Mouse (Mus musculus) cerebellum, adult 9-11 months (tissue): Measurements from ENCODE around the gene Doxl2.
"Not testable (repeated sequence)": the region's sequence is repeated elsewhere in the genome, so short reads cannot be mapped to it uniquely, and the experiment has no call there.

Source experiments
- DNase-seq: peaks from one replicate; pipeline ENCODE4 v3.0.0; 2022

Gene Doxl2

DNA sequence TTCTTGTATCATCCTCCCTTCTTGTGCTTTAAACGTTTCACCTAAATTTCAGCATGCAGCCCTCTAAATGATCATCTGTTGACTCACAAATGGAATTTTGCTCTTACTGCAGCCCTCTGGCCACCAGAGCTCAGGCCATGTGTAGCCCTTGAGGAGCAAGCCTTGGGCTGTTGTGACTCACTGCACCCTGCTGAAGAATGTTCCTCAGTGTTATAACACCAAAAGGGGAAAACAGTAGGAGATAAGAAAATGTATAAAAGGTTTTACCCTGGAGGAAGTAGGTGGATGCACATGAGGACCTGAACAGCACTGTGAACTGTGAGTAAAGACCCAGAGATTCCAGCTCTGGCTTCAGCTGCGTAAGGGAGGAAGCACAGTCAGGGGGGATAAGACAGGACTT lies at the start of gene Doxl2:
Gene Doxl2 (plus strand): TSS at position 301 of the 400 bp plus-strand sequence.
- no peak for DNase-seq

DNA sequence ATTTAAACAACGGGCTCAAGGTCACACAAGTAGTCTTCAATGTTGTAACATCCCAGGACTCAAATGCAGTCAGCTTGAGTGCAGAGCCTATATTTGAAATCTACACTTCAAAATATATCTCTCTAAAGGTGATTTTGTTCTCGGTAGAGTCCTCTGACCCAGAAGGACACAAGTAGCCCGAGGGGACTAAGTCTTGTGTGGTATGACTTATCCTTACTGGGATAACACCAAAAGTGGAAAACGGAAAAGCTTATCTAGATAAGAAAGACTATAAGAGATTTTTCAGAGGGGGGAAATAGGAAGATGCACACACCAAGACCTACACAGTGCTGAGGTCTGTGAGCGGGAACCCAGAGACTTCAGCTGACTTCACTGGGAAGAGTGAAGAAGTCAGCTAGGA lies 45.2 kb upstream of the Doxl2 start, which contains the start of gene 1600015I10Rik:
Gene 1600015I10Rik (plus strand): TSS at position 301 of the 400 bp plus-strand sequence.
- DNase-seq: no peak

DNA sequence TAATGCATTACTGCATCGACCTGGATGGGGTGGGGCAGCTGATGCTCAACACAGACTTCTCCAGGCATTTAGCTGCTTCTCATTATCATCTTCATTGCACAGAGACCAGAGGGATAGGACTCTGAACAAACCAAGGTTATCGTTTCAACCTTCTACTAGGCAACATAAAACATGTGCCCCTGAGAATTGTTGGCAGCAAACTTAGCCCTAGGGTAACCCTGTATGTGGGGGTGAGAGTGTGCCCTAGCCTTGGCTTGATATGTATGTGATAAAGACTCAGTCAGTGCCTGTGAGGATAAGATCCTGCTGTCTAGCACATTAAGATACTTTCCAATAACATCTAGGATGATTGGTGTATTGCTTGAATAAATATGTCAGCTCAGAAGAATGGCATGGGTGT lies 25.2 kb upstream of the Doxl2 start:
- DNase-seq: no peak

DNA sequence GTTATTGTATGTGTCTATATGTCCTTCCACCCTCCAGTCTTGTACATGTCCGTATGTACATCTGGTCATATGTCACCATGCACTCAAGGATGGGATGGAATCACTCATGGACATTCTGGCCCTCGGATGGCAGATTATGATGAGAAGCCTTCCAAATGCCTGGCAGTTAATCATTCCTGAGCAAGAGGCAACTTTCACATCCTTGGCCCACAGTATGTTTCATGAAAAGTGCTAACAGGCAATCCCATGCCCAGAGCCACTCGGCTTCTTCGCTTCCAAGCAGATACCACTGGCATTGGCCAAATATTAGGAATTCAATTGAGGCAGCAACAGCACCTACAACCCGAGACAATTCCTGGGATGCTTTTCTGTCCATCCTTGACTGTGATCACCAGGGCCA lies 24.1 kb upstream of the Doxl2 start:
- no peak for DNase-seq

DNA sequence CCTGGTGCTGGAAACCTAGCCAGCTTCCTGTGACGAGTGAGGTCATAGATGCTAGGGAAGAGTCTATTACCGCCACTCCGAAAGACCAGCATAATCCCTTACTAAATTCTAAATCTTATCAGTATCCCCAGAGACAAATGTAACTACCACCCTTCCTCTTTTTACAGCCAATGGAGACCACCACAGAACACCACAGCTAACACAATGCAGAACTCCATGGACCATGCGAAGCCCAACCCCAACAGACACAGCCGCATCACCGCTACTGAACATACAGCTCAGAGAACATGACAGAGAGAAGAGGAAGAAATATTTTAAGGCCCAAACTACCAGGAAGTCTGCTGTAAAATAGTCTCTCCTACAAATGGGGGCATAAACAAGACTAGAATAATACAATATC lies 23.1 kb upstream of the Doxl2 start:
- no peak for DNase-seq

DNA sequence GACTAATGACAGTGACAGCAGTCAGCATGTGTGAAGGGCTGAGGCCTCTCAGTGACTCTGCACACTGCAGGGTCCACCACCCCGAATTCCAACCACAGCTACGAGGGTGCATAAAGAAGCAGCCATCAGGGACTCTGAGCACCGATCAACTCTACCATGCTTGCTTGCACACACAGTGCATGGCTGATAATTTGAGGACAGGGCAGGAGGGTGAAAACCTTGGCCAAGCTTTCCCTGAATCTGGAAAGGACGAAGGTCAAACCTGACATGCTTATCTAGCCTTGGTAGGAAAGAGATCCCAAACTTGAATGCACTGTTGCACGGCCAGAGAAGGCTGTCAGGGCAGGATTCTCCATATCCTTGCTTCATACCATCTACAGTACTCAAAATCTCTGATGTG lies 21.5 kb upstream of the Doxl2 start:
- DNase-seq: no peak

DNA sequence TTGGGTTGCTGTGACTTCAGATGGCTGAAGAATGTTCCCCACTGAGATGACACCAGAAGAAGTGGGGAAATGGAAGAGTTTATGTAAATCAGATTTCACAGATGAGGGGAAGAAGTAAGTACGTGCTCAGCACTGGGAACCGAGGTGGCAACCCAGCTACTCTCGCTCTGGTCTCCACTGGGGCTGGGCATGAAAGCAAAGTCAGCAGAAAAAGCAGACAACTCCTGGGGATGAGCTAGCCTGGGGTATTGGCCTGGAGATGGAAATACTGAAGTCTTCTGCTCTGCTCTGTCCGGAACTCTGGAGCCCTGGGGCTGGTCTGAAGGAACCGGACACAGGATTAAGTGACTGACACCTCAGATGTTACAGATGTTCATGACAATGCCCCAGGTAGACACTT lies 20.6 kb upstream of the Doxl2 start:
- DNase-seq: no peak

DNA sequence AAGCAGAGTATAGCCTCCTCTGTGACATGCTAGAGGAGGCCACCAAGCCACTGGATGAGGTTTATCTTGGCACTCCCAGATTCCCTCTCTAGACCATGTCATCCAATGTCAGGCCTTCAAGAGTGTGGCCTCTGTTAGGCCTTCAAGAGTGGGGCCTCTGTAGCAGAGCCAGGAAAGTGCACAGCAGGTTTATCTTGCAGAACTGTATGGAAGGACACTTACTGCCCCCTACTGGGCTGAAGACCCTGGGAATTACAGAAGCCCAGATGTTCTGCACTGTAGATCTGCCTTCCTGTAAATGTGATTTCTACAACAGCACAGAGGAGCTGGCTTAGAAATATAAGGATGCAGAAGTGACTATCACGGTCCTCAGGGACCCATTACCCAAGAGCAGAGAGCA lies 19.8 kb upstream of the Doxl2 start:
- no peak for DNase-seq

DNA sequence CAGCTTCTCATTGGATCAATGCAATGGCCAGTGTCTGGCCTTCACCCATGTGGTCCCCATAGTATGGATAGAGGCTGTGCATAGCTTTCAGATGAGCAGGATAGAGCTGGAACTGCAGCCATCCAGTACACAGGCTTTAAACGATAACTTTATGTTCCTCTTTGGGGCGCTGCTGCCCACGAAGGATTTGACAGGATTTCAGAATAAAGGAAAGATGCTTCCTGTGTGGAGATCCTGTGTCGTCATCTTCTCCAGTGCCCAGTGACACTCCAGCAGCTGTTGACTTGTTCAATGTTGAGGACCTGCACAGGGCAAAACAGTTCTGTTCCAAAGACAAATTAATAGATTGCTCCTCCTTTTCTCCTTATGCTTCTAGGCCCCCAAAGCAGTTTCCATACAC lies 18.0 kb upstream of the Doxl2 start:
- DNase-seq: no peak

DNA sequence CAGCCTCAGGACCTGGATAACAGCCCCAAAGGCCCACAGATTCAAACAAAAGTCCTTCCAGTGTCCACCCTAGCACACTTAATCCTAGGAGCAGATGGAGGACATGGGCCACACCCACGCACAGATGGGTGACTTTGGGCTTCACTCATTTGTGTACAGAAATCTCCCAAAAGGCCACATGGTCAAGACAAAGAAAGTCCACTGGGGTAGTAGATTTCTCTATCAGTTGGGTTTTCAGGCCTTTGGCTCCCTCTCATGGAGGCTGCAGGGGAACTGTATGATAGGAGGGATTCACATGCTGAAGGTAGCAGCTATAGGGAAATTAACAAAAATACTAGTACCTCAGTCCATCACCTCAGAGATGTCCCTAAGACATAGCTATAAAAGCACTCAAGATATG lies 16.7 kb upstream of the Doxl2 start:
- no peak for DNase-seq

DNA sequence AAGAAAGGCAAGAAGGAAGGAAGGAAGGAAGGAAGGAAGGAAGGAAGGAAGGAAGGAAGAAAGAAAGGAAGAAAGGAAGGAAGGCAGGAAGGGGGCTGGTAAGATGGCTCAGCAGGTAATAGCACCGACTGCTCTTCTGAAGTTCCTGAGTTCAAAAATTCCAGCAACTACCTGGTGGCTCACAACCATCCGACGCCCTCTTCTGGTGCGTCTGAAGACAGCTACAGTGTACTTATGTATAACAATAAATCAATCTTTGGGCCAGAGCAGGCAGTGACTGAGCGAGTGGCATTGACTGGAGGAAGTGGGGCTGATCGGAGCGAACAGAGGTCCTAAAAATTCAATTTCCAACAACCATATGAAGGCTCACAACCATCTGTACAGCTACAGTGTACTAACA lies 15.6 kb upstream of the Doxl2 start:
- DNase-seq: not testable (repeated sequence)

DNA sequence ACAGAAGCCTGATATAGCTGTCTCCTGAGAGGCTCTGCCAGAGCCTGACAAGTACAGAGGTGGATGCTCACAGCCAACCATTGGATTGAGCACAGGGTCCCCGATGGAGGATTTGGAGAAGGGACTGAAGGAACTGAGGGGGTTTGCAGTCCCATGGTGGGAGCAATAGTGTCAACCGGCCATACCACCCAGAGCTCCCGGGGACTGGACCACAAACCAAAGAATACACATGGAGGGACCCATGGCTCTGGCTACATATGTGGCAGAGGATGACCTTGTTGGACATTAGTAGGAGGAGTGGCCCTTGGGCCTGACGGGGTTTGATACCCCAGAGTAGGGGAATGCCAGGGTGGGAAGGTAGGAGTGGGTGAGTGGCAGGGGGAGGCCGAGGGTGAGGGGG lies 8.1 kb upstream of the Doxl2 start:
- not testable (repeated sequence) for DNase-seq

DNA sequence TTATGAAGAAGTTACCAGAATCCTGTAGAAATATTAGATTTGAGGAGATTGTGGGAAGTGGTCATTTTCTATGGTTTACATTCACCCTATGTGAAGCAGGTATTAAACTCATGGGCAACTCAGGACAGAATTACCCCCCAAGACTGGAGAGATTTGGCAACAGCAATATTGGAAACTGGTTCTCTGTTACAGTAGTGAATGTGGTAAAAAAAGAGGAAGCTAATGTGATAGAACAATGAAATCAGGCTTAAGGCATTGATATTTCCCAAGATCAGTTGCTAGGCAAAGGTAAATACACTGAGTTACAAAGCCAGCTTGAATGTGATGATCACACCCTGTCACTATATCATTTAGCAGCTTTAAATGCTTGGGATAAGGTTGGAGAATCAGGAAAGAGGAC lies 6.9 kb upstream of the Doxl2 start:
- no peak for DNase-seq

DNA sequence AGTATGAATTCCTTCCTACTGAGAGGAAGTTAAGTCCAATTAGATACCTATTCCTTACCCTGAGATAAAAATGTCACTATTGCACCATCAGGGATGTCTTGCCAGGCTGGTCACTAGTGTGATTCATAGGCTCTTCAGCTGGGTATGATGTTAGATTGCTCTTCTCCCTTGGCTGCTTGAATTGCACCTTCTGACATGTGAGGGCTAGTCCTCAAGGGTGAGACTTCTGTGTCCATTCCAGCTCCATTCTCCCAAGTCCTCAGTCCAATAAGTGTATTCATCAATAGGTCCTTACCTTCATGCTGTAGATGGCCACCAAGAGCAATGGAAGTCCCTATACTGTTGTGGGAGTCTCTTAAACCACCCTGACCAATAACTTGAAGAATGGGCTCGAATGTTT lies 4.9 kb downstream of the Doxl2 start:
- DNase-seq: no peak

DNA sequence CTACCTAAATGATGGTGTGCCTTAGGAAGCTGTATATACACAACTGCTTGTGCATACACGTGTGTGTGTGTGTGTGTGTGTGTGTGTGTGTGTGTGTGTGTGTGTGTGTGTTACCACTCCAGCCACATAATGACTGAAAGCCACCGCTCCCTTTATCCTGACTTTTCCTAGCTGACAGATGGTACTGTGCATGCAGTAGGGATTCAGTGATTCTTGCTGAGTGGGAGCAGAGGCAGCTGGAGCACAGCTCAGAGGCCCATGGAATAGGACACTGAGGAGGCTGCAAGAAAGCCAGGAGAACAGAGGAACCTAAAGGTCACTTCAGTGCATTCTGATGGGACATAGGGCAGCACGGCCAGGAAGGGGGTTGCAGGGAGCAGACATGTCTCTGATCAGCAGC lies 7.5 kb downstream of the Doxl2 start:
- DNase-seq: no peak

DNA sequence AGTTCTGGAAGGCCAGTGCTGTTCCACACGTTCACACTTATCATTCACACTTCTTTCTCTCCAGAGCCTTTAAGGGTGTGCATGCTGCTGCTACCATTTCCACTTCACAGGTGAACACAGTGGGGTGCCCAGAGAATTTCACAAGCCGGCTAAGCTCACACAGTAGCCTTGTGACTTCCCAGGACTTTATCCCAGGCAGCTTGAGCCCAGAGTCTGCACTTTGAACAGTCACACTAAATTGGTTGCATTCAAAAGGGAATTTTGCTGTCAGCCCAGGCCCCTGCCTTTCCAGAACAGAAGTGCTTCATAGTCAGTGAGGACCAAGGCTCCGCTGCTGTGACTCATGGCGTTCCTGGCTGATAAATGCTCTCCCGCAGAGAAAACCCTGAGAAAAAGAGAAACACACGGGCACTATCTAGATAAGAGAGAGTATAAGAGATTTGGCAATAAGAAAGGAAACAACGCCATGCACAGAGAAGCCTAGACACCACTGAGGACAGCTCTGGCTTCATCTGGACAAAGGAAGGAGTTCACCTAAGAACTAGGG lies 11.8 kb downstream of the Doxl2 start, which contains the start of gene Svs1:
Gene Svs1 (plus strand): TSS at position 418 of the 547 bp plus-strand sequence.
- no peak for DNase-seq

DNA sequence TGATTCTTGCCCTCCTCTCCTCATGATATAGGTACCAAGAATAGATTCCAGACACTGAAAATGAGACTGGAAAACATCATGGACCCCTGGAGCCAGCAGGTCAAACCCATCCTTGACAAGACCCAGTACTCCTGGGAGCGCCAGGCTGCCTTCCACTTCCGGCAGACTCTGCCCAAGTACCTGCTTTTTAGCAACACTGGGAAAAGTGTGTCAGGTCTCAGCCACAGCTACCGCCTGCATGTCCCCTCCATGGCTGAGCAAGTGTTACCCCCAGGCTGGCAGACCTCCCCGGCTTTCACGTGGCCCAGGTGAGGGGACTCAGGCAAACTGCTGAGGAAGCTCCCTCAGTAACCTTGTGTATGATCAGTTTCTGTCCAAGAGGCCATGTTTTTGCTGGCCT lies 15.2 kb downstream of the Doxl2 start:
- DNase-seq: no peak

DNA sequence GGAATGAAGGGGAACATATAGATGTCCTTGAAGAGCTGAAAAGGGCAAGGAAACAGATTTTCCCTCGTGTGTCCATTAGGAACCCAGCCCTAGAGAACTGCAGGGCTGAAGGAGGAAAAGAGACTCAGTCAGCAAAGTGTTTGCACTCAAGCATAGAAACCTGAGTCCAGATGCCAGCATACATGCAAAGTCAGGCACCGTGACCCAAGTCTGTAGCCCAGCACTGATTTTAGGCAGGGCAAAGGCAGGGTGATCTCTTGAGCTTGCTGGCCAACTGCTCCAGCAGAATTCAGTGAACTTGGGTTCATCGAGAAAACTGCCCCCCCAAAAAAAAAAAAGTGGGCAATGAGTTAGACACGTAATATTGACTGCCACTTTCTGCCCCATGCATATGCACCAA lies 17.2 kb downstream of the Doxl2 start:
- DNase-seq: no peak

DNA sequence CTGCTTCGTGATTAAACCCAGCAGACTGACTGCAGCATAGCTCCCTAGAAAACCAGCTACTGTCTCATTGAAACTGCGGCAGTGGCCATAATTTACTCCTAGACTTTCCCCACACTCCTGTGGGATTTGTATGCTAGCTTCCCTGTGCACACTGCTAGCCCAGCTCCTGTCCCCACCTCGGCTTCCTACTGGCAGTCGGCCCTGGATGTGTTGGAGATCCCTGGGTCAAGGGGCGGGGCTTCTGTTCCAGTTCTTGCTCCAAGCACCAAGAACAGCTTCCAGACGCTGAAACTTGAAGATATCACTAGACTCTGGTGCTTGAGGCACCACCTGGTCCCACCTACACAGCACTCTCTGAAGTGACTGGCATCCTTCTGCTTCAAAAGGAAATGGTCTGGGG lies 23.4 kb downstream of the Doxl2 start:
- DNase-seq: no peak

DNA sequence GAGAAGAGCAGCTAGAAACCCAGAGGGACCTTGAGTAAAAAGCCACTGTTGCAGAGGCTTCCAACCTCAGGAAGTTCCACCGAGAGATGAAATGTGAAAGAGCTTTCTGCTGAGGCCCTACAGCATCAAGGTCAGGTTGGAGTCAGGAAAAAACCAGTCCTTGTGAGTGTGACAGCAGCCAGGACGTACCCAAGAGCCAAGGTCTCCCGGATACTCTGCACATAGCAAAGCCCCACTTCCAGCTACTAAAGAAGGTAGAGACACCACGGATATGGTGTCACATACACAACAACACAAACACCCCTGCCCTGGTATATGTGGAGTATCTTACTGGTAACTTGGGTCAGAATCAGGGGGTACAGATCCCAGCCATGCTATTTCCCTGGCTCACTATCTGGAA lies 24.0 kb downstream of the Doxl2 start:
- DNase-seq: no peak

DNA sequence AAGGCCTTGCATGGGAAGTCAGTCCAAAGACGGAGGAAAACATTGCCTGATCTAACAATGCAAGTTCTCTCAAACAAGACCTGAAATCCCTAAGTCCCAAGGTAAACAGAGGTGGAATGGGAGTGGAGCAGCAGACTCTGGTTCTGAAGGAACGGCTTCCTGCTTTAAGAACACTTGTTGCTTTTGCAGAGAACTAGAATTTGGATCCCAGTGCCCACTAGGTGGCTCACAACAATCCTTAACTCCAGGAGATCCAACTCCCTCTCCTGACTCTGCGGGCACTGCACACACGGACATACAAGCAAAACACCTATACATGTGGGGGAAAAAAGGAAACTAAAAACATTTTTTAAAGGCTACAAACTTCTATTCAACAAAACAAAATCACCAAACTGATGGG lies 28.6 kb downstream of the Doxl2 start:
- no peak for DNase-seq

DNA sequence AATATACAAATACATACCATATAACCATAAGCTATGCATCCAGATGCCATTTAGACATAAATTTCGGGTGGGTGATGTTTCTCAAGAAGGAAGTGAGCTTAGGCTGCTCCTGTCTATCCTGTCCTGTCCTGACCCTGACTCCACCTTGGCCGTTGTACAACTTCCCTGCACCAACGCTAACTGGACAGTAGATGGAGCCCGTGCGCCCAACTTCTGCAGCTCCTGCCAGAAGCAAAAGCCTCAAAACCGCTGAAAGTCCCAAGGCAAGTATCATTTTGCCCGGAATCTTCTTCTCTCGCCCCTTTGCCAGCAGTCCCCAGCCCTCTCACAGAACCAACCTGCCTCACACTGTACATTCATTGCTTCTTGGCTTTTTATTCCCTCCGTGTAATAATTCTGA lies 33.2 kb downstream of the Doxl2 start:
- DNase-seq: peak; percentile 32

DNA sequence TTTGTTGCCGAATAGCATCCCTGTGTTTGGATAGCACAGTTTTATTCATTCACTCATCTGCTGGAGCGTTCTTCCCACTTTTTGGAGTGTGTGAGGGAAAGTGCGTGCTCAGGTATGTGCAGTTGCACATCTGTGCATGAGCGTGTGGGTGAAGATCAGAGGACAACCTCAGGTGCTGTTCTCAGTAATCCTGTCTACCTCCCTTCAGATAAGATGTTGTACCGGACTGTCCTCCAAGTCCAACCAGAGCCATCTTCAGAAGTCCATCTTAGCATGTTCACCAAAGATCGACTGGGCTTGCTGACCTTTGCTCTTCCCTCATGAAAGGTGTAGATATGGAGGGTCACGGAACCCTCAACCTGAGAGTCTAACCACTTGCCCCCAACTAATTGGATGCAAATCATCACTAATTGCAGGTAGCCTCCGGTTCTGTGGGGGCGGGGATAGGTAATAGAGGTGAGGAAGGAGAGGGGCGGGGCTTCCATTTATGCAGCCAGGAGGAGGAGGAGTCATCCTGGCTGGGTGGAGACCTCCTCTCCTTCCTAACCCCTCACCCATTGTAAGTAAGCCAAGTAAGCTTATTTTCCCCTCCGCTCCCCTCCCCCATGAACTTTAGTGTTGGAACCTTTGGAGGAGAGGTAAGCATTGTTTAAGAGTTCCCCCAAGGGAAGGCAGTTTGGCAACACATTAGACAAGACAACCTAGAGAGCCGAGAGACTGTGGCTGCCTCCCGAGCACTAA lies 33.8 kb downstream of the Doxl2 start:
- no peak for DNase-seq

DNA sequence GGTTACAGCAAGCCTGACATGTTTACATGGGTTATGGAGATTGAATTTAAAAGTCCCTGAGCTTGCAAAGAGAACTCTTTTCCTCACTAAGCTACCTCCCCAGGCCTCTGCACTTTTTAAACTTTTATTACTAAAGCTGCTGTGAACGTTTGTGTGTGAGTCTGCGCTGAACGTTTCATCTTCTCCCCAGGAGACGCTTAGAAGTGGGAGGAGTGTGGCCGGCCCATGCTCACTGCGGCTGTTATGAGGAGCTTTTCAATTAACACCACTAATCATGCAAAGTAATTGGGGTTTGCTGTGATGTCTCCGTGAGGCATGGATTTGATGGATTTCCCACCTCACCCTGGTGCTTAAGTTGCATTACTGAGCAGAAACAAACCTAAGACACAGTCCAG lies 34.4 kb downstream of the Doxl2 start:
- DNase-seq: no peak

DNA sequence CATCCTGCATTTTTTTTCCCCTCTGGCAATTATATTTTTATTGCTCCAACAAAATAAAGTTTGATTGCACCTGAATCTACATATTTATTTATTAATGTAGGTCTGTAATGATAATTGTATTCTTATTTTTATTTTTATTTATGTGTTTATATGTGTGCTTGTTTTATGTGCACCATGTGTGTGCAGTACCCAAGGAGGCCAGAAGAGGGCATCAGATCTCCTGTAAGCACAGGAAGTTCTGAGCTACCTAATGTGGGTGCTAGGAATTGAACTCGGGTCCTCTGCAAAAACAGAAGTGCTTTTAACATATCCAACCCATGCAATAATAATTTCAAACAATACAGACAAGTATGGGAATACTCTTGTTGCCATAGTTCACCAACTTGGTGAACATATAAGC lies 34.9 kb downstream of the Doxl2 start:
- no peak for DNase-seq
